Mouse (Mus musculus): Measurements from ENCODE around the gene Trdmt1. TPM values are rescaled to one million over a fixed set of nuclear protein-coding genes. Genes with fewer than 3 reads are reported as not detected.
A peak's percentile ranks its signal among the peaks of the same experiment; 100 is the strongest.

Trdmt1 gene
- polyA plus RNA-seq, 1 experiment from 2014 or later: 12.0 TPM

GRCm38 (mm10) chr2:13575287-13575801, 30.9 kb upstream of the Trdmt1 start:
- peak overlapping the region; percentile 87 for H3K9ac ChIP-seq (ENCODE audit: low read length)
- peak overlapping the region; percentile 97 for H3K27ac ChIP-seq (ENCODE audit: low read depth, low read length)
- peak; percentile 92 for DNase-seq (ENCODE audit: low spot score)
- peaks cover 25% of the 10 kb centered on the region for H3K36me3 ChIP-seq (ENCODE audit: control insufficient read depth, insufficient read depth, low read length)
- H3K27me3 ChIP-seq (replicated peaks; ENCODE audit: control insufficient read depth, insufficient read depth, low read length): no peaks in the 10 kb centered on the region
- peak overlapping the region; percentile 69 for H3K4me2 ChIP-seq (ENCODE audit: low read length)
- ATAC-seq: no peak
- H3K9me3 ChIP-seq (replicated peaks; ENCODE audit: control insufficient read depth, low read length): no peaks in the 10 kb centered on the region
- peak overlapping the region; percentile 80 for H3K4me3 ChIP-seq (ENCODE audit: low read depth, low read length)
- peaks cover 16% of the 10 kb centered on the region for H3K4me1 ChIP-seq (ENCODE audit: control insufficient read depth, insufficient read depth, low read length)
- WGBS: 1% methylated on average over 13 of the region's 13 CpGs

- H3K4me1 ChIP-seq (ENCODE audit: control insufficient read depth, insufficient read depth, low read length): peaks cover 16% of the 10 kb centered on the region
- no peak for ATAC-seq
Measured at GRCm38 (mm10) chr2:13574801-13575150, 30.3 kb upstream of the Trdmt1 start.

GRCm38 (mm10) chr2:13574066-13574800, 29.8 kb upstream of the Trdmt1 start:
- peak; percentile 90 for ATAC-seq
- no peaks in the 10 kb centered on the region for H3K9me3 ChIP-seq (replicated peaks; ENCODE audit: control insufficient read depth, low read length)
- H3K4me3 ChIP-seq (ENCODE audit: low read depth, low read length): peak overlapping the region; percentile 80
- peak overlapping the region; percentile 69 for H3K4me2 ChIP-seq (ENCODE audit: low read length)
- DNase-seq (ENCODE audit: low spot score): peak; percentile 95
- peak overlapping the region; percentile 97 for H3K27ac ChIP-seq (ENCODE audit: low read depth, low read length)
- under 1% methylated on average over 46 of the region's 46 CpGs for WGBS
- peaks cover 14% of the 10 kb centered on the region for H3K36me3 ChIP-seq (ENCODE audit: control insufficient read depth, insufficient read depth, low read length)
- H3K9ac ChIP-seq (ENCODE audit: low read length): peak overlapping the region; percentile 87
- H3K27me3 ChIP-seq (replicated peaks; ENCODE audit: control insufficient read depth, insufficient read depth, low read length): no peaks in the 10 kb centered on the region
- peaks cover 16% of the 10 kb centered on the region for H3K4me1 ChIP-seq (ENCODE audit: control insufficient read depth, insufficient read depth, low read length)

More at GRCm38 (mm10) chr2:13574801-13575150, 30.3 kb upstream of the Trdmt1 start:
- H3K4me2 ChIP-seq (ENCODE audit: low read length): peak overlapping the region; percentile 69
- WGBS: 2% methylated on average over 21 of the region's 21 CpGs
- no peaks in the 10 kb centered on the region for H3K9me3 ChIP-seq (replicated peaks; ENCODE audit: control insufficient read depth, low read length)
- DNase-seq (ENCODE audit: low spot score): no peak
- peak overlapping the region; percentile 97 for H3K27ac ChIP-seq (ENCODE audit: low read depth, low read length)
- peaks cover 19% of the 10 kb centered on the region for H3K36me3 ChIP-seq (ENCODE audit: control insufficient read depth, insufficient read depth, low read length)
- H3K4me3 ChIP-seq (ENCODE audit: low read depth, low read length): peak overlapping the region; percentile 80
- H3K27me3 ChIP-seq (replicated peaks; ENCODE audit: control insufficient read depth, insufficient read depth, low read length): no peaks in the 10 kb centered on the region
- H3K9ac ChIP-seq (ENCODE audit: low read length): peak overlapping the region; percentile 87

- Histone ChIP-seq H3K27ac (ENCODE audit: low read depth, low read length) (peak within 1 kb of the TSS; percentile 97), H3K4me3 (ENCODE audit: low read depth, low read length) (peak within 1 kb of the TSS; percentile 80), H3K36me3 (ENCODE audit: control insufficient read depth, insufficient read depth, low read length) (peaks cover 10% of the 10 kb centered on the region), H3K4me2 (ENCODE audit: low read length) (peak within 1 kb of the TSS; percentile 69), H3K9ac (ENCODE audit: low read length) (peak within 1 kb of the TSS; percentile 87), H3K27me3 (replicated peaks; ENCODE audit: control insufficient read depth, insufficient read depth, low read length) (no peaks in the 10 kb centered on the region), H3K9me3 (replicated peaks; ENCODE audit: control insufficient read depth, low read length) (no peaks in the 10 kb centered on the region), H3K4me1 (ENCODE audit: control insufficient read depth, insufficient read depth, low read length) (peaks cover 16% of the 10 kb centered on the region)
- ATAC-seq (peak; percentile 90), DNase-seq (ENCODE audit: low spot score) (peak; percentile 97)
- under 1% methylated on average over 26 of the region's 26 CpGs for WGBS
Measured at GRCm38 (mm10) chr2:13573408-13574065, 29.1 kb upstream of the Trdmt1 start, which contains the start of gene Vim. TSS of gene Vim (plus strand) at chr2:13573927.

- no peaks in the 10 kb centered on the region for H3K9me3 ChIP-seq (replicated peaks; ENCODE audit: control insufficient read depth, low read length)
- H3K27ac ChIP-seq (ENCODE audit: low read depth, low read length): peak overlapping the region; percentile 97
- no peaks in the 10 kb centered on the region for H3K27me3 ChIP-seq (replicated peaks; ENCODE audit: control insufficient read depth, insufficient read depth, low read length)
- DNase-seq (ENCODE audit: low spot score): peak; percentile 30
- 4% methylated on average over 12 of the region's 12 CpGs for WGBS
- peaks cover 5% of the 10 kb centered on the region; the same call in 1 of the 2 replicates for H3K36me3 ChIP-seq (ENCODE audit: control insufficient read depth, insufficient read depth, low read length)
- peak; percentile 4; the same call in 1 of the 2 replicates for ATAC-seq
- peak overlapping the region; percentile 87 for H3K9ac ChIP-seq (ENCODE audit: low read length)
- peaks cover 16% of the 10 kb centered on the region for H3K4me1 ChIP-seq (ENCODE audit: control insufficient read depth, insufficient read depth, low read length)
- peak overlapping the region; percentile 80 for H3K4me3 ChIP-seq (ENCODE audit: low read depth, low read length)
- H3K4me2 ChIP-seq (ENCODE audit: low read length): peak overlapping the region; percentile 69
Measured at GRCm38 (mm10) chr2:13572647-13573407, 28.4 kb upstream of the Trdmt1 start.

GRCm38 (mm10) chr2:13572101-13572553, 27.7 kb upstream of the Trdmt1 start:
- DNase-seq (ENCODE audit: low spot score): peak; percentile 60
- no peaks in the 10 kb centered on the region for H3K27me3 ChIP-seq (replicated peaks; ENCODE audit: control insufficient read depth, insufficient read depth, low read length)
- 3% methylated on average over 4 of the region's 4 CpGs for WGBS
- H3K9me3 ChIP-seq (replicated peaks; ENCODE audit: control insufficient read depth, low read length): no peaks in the 10 kb centered on the region
- H3K4me1 ChIP-seq (ENCODE audit: control insufficient read depth, insufficient read depth, low read length): peaks cover 16% of the 10 kb centered on the region
- ATAC-seq: no peak
- 0 out of 2 replicates have a peak overlapping the region, but pooled peaks have one; percentile 29 for H3K9ac ChIP-seq (ENCODE audit: low read length)
- H3K27ac ChIP-seq (ENCODE audit: low read depth, low read length): peak overlapping the region; percentile 97
- H3K4me2 ChIP-seq (ENCODE audit: low read length): peak overlapping the region; percentile 69
- no peak overlapping the region for H3K4me3 ChIP-seq (ENCODE audit: low read depth, low read length)
- peaks cover 1% of the 10 kb centered on the region; the same call in 1 of the 2 replicates for H3K36me3 ChIP-seq (ENCODE audit: control insufficient read depth, insufficient read depth, low read length)

GRCm38 (mm10) chr2:13570122-13570521, 25.7 kb upstream of the Trdmt1 start:
- Histone ChIP-seq H3K27ac (ENCODE audit: low read depth, low read length) (no peak overlapping the region), H3K9me3 (replicated peaks; ENCODE audit: control insufficient read depth, low read length) (no peaks in the 10 kb centered on the region), H3K36me3 (ENCODE audit: control insufficient read depth, insufficient read depth, low read length) (no peaks in the 10 kb centered on the region), H3K4me1 (ENCODE audit: control insufficient read depth, insufficient read depth, low read length) (peaks cover 9% of the 10 kb centered on the region; the same call in 1 of the 2 replicates), H3K9ac (ENCODE audit: low read length) (no peak overlapping the region), H3K27me3 (replicated peaks; ENCODE audit: control insufficient read depth, insufficient read depth, low read length) (no peaks in the 10 kb centered on the region), H3K4me3 (ENCODE audit: low read depth, low read length) (no peak overlapping the region), H3K4me2 (ENCODE audit: low read length) (no peak overlapping the region)
- 84% methylated on average over 2 of the region's 2 CpGs for WGBS
- ATAC-seq (no peak), DNase-seq (ENCODE audit: low spot score) (no peak)

- no peaks in the 10 kb centered on the region for H3K4me1 ChIP-seq (ENCODE audit: control insufficient read depth, insufficient read depth, low read length)
- 91% methylated on average over 2 of the region's 2 CpGs for WGBS
Measured at GRCm38 (mm10) chr2:13560396-13560795, 15.9 kb upstream of the Trdmt1 start.

More at GRCm38 (mm10) chr2:13560396-13560795, 15.9 kb upstream of the Trdmt1 start:
- Histone ChIP-seq H3K4me2 (ENCODE audit: low read length) (no peak overlapping the region), H3K9ac (ENCODE audit: low read length) (no peak overlapping the region), H3K36me3 (ENCODE audit: control insufficient read depth, insufficient read depth, low read length) (no peaks in the 10 kb centered on the region), H3K27ac (ENCODE audit: low read depth, low read length) (no peak overlapping the region), H3K4me3 (ENCODE audit: low read depth, low read length) (no peak overlapping the region), H3K27me3 (replicated peaks; ENCODE audit: control insufficient read depth, insufficient read depth, low read length) (no peaks in the 10 kb centered on the region), H3K9me3 (replicated peaks; ENCODE audit: control insufficient read depth, low read length) (no peaks in the 10 kb centered on the region)
- DNase-seq (ENCODE audit: low spot score): no peak
- no peak for ATAC-seq

Data from forebrain, embryonic 14.5 days (tissue).